Mouse (Mus musculus) CD8-positive naive resting alpha-beta T cell, adult 57 days (primary cell): ENCODE results near the gene Fam110a. TPM values are rescaled to one million over a fixed set of nuclear protein-coding genes. Genes with fewer than 3 reads are reported as not detected.

Experiments used
- total RNA-seq: library from RNA; stranded (reverse); gene quantifications from one replicate; pipeline ENCODE4 v1.2.4, GENCODE M21; 2023

Fam110a gene
- 5.9 TPM for total RNA-seq

GRCm38 (mm10) chr2:151979470-151980354, at the start of gene Fam110a:
TSS of gene Fam110a (minus strand) at chr2:151980219.

GRCm38 (mm10) chr2:151996229-151997189, 16.5 kb upstream of the Fam110a start, which contains the start of gene Slc52a3:
TSS of gene Slc52a3 (plus strand) at chr2:151996511.

Other genes with a start within 250 kb of the Fam110a start
- 51.3 TPM for gene Psmf1, start 236.0 kb downstream of the Fam110a start, total RNA-seq
- gene Rspo4, start 137.3 kb downstream of the Fam110a start, total RNA-seq, result not detected
- gene Angpt4, start 69.0 kb downstream of the Fam110a start, total RNA-seq, result not detected
- 2.8 TPM for gene Slc52a3, start 16.3 kb upstream of the Fam110a start, total RNA-seq
- not detected for gene Scrt2, start 101.3 kb upstream of the Fam110a start, total RNA-seq
- gene Srxn1, start 125.3 kb upstream of the Fam110a start, total RNA-seq, result 0.24 TPM
- gene Tcf15, start 163.3 kb upstream of the Fam110a start, total RNA-seq, result not detected
- 102 TPM for gene Csnk2a1, start 246.6 kb upstream of the Fam110a start, total RNA-seq